Mouse (Mus musculus): ENCODE results near the gene Zfp36.

DNA sequence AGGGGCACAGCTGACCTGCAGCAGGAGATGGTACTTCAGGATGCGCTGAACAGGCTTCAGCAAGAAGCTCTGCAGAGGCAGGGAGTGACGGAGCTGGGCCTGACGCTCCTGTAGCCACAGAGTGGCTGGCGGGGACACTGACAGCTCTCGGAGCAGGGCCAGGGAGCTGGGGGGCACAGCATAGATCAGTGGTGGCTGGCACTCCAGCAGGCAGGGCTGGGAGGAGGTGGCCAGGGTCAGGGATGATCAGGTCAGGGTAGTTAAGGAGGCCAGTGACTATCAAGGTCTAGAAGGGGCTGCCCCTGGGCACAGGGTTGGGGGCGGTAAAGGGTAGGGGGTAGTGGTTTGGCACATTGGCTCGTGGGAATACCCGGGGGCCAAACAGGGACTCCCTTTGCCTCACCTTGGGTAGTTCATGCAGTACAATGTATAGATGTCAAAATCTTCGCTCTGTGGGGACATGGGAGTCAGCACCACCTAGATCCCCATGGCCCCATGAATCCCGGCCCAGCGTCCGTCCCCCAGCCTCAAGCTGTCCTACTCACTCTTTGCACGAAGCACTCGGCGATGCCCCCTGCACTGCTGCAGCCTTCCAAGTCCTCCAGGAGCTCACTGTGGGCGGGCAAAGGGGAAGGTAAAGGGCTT is 11.7 kb downstream of the Zfp36 start:
- TF ChIP-seq CTCF (conservative IDR thresholded peaks at IDR 0.05; ENCODE audit: insufficient read depth, insufficient read length, low read depth, low read length) (no peak), POLR2A (IDR thresholded peaks at IDR 0.05; ENCODE audit: low read depth, low read length) (no peak)

Measured in kidney, adult 2 months (tissue).